Mouse (Mus musculus): ENCODE measurements around the gene Atad5. TPM values are rescaled to one million over a fixed set of nuclear protein-coding genes. Genes with fewer than 3 reads are reported as not detected.
"Not testable (repeated sequence)": the region's sequence is repeated elsewhere in the genome, so short reads cannot be mapped to it uniquely, and the experiment has no call there.

Atad5 gene
- polyA plus RNA-seq, 1 experiment from 2014 or later, result 5.3 TPM

DNA sequence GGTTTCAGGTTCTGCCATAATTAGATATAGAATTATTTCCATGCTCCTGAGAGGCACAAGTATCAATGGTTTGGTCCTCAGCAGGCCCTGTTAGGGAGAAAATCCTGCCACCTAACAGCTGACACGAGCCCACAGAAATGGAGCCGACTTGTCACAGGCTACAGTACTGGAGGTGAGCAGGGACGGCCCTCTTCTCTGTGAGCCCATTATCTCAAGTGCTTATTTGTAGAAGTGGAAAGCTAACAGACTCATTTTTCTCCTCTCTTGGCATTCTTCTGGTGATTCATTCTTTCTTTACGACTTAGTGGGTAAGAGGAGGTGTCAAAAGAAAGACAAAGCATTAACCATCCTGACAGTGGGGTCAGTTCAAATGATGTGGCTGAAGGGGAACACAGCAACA lies 34.5 kb upstream of the Atad5 start:
- Histone ChIP-seq H3K9me3 (ENCODE audit: control insufficient read depth, low read length) (no peaks in the 10 kb centered on the region), H3K4me3 (ENCODE audit: control insufficient read depth in 1 of 2, insufficient read depth in 1 of 2, low read depth in 1 of 2, low read length in 2 of 2) (no peak overlapping the region), H3K27me3 (ENCODE audit: control insufficient read depth, insufficient read depth, low read length) (no peaks in the 10 kb centered on the region), H3K4me2 (ENCODE audit: low read length) (no peak overlapping the region), H3K27ac (replicated peaks in 1 of 2; ENCODE audit: control insufficient read depth in 1 of 2, insufficient read depth in 1 of 2, low read depth in 2 of 2, low read length in 2 of 2) (peak overlapping the region in 1 of 2 experiments; percentile 19; a peak in 1 of 4 replicates), H3K4me1 (ENCODE audit: control insufficient read depth in 2 of 2, insufficient read depth in 2 of 2, low read length in 2 of 2) (peaks cover 9 to 33% of the 10 kb centered on the region in 2 experiments), H3K9ac (ENCODE audit: low read length) (no peak overlapping the region), H3K36me3 (ENCODE audit: control insufficient read depth, insufficient read depth, low read length) (peaks cover 63% of the 10 kb centered on the region)
- 41% methylated on average over 4 of the region's 4 CpGs for WGBS
- ATAC-seq (ENCODE audit: insufficient number of reproducible peaks, insufficient read depth, low FRiP score, low read depth), result no peak

- 61% methylated on average over 9 of the region's 9 CpGs for WGBS
- peak; percentile 66; the same call in 1 of the 2 replicates for ATAC-seq (ENCODE audit: insufficient number of reproducible peaks, insufficient read depth, low FRiP score, low read depth)
- H3K27ac ChIP-seq (replicated peaks in 1 of 2; ENCODE audit: control insufficient read depth in 1 of 2, insufficient read depth in 1 of 2, low read depth in 2 of 2, low read length in 2 of 2), result 0 out of 4 replicates have a peak overlapping the region, but pooled peaks of 1 of the 2 experiments have one; percentile 30
- H3K9me3 ChIP-seq (ENCODE audit: control insufficient read depth, low read length), result no peaks in the 10 kb centered on the region
- H3K27me3 ChIP-seq (ENCODE audit: control insufficient read depth, insufficient read depth, low read length), result no peaks in the 10 kb centered on the region
- peaks cover 4 to 23% of the 10 kb centered on the region in 2 experiments for H3K4me1 ChIP-seq (ENCODE audit: control insufficient read depth in 2 of 2, insufficient read depth in 2 of 2, low read length in 2 of 2)
- H3K9ac ChIP-seq (ENCODE audit: low read length), result no peak overlapping the region
- peaks cover 77% of the 10 kb centered on the region for H3K36me3 ChIP-seq (ENCODE audit: control insufficient read depth, insufficient read depth, low read length)
- H3K4me2 ChIP-seq (ENCODE audit: low read length), result no peak overlapping the region
- H3K4me3 ChIP-seq (ENCODE audit: control insufficient read depth in 1 of 2, insufficient read depth in 1 of 2, low read depth in 1 of 2, low read length in 2 of 2), result no peak overlapping the region
These were observed 33.1 kb upstream of the Atad5 start for GRCm38 (mm10) chr11:80056141-80056540.

DNA sequence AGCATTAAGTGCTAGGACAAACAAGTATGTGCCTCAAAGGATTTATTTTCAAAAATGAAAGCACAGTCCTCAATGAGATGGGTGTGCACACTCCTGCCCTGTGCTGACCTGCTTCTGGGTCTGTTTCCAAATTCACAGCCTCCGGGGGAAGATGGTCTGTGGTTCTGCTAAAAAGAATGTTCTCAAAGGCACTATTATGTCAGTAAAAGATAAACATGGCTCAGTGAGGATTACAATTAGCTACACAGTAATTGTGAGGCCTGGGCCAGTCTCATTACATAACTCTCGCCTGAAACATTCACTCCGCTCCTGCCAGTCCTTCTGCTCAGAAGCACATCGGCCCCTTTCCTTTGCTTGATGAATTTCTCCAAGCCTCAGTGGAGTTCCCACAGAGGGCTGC lies 27.0 kb upstream of the Atad5 start:
- no peaks in the 10 kb centered on the region for H3K27me3 ChIP-seq (ENCODE audit: control insufficient read depth, insufficient read depth, low read length)
- H3K4me1 ChIP-seq (ENCODE audit: control insufficient read depth in 2 of 2, insufficient read depth in 2 of 2, low read length in 2 of 2), result no peaks in the 10 kb centered on the region
- no peak for ATAC-seq (ENCODE audit: insufficient number of reproducible peaks, insufficient read depth, low FRiP score, low read depth)
- no peaks in the 10 kb centered on the region for H3K9me3 ChIP-seq (ENCODE audit: control insufficient read depth, low read length)
- H3K9ac ChIP-seq (ENCODE audit: low read length), result no peak overlapping the region
- no peak overlapping the region for H3K4me2 ChIP-seq (ENCODE audit: low read length)
- WGBS, result 90% methylated on average over 4 of the region's 4 CpGs
- H3K36me3 ChIP-seq (ENCODE audit: control insufficient read depth, insufficient read depth, low read length), result peaks cover 65% of the 10 kb centered on the region
- H3K4me3 ChIP-seq (ENCODE audit: control insufficient read depth in 1 of 2, insufficient read depth in 1 of 2, low read depth in 1 of 2, low read length in 2 of 2), result no peak overlapping the region
- no peak overlapping the region for H3K27ac ChIP-seq (replicated peaks in 1 of 2; ENCODE audit: control insufficient read depth in 1 of 2, insufficient read depth in 1 of 2, low read depth in 2 of 2, low read length in 2 of 2)

- H3K4me2 ChIP-seq (ENCODE audit: low read length); H3K4me1 ChIP-seq (ENCODE audit: control insufficient read depth in 2 of 2, insufficient read depth in 2 of 2, low read length in 2 of 2); H3K9me3 ChIP-seq (ENCODE audit: control insufficient read depth, low read length); H3K9ac ChIP-seq (ENCODE audit: low read length); H3K27me3 ChIP-seq (ENCODE audit: control insufficient read depth, insufficient read depth, low read length); H3K27ac ChIP-seq (replicated peaks in 1 of 2; ENCODE audit: control insufficient read depth in 1 of 2, insufficient read depth in 1 of 2, low read depth in 2 of 2, low read length in 2 of 2); ATAC-seq (ENCODE audit: insufficient number of reproducible peaks, insufficient read depth, low FRiP score, low read depth); H3K4me3 ChIP-seq (ENCODE audit: control insufficient read depth in 1 of 2, insufficient read depth in 1 of 2, low read depth in 1 of 2, low read length in 2 of 2): not testable (repeated sequence)
- peaks cover 25% of the 10 kb centered on the region for H3K36me3 ChIP-seq (ENCODE audit: control insufficient read depth, insufficient read depth, low read length)
- 85% methylated on average over 4 of the region's 4 CpGs for WGBS
These were observed 22.8 kb upstream of the Atad5 start for GRCm38 (mm10) chr11:80066373-80066772.

- Histone ChIP-seq H3K27me3 (ENCODE audit: control insufficient read depth, insufficient read depth, low read length) (no peaks in the 10 kb centered on the region), H3K4me2 (ENCODE audit: low read length) (no peak overlapping the region), H3K4me1 (ENCODE audit: control insufficient read depth in 2 of 2, insufficient read depth in 2 of 2, low read length in 2 of 2) (no peaks in the 10 kb centered on the region), H3K36me3 (ENCODE audit: control insufficient read depth, insufficient read depth, low read length) (peaks cover 14% of the 10 kb centered on the region), H3K9me3 (ENCODE audit: control insufficient read depth, low read length) (no peaks in the 10 kb centered on the region), H3K27ac (replicated peaks in 1 of 2; ENCODE audit: control insufficient read depth in 1 of 2, insufficient read depth in 1 of 2, low read depth in 2 of 2, low read length in 2 of 2) (peak overlapping the region in 1 of 2 experiments; percentile 14; a peak in 1 of 4 replicates), H3K9ac (ENCODE audit: low read length) (no peak overlapping the region), H3K4me3 (ENCODE audit: control insufficient read depth in 1 of 2, insufficient read depth in 1 of 2, low read depth in 1 of 2, low read length in 2 of 2) (no peak overlapping the region)
- no peak for ATAC-seq (ENCODE audit: insufficient number of reproducible peaks, insufficient read depth, low FRiP score, low read depth)
- 79% methylated on average over 5 of the region's 5 CpGs for WGBS
These were observed 21.6 kb upstream of the Atad5 start for GRCm38 (mm10) chr11:80067558-80067957.

- Histone ChIP-seq H3K9me3 (ENCODE audit: control insufficient read depth, low read length) (no peaks in the 10 kb centered on the region), H3K4me2 (ENCODE audit: low read length) (no peak overlapping the region), H3K4me3 (ENCODE audit: control insufficient read depth in 1 of 2, insufficient read depth in 1 of 2, low read depth in 1 of 2, low read length in 2 of 2) (no peak overlapping the region), H3K27me3 (ENCODE audit: control insufficient read depth, insufficient read depth, low read length) (no peaks in the 10 kb centered on the region), H3K36me3 (ENCODE audit: control insufficient read depth, insufficient read depth, low read length) (no peaks in the 10 kb centered on the region), H3K4me1 (ENCODE audit: control insufficient read depth in 2 of 2, insufficient read depth in 2 of 2, low read length in 2 of 2) (no peaks in the 10 kb centered on the region), H3K9ac (ENCODE audit: low read length) (no peak overlapping the region), H3K27ac (replicated peaks in 1 of 2; ENCODE audit: control insufficient read depth in 1 of 2, insufficient read depth in 1 of 2, low read depth in 2 of 2, low read length in 2 of 2) (no peak overlapping the region)
- ATAC-seq (ENCODE audit: insufficient number of reproducible peaks, insufficient read depth, low FRiP score, low read depth), result no peak
- WGBS, result 86% methylated on average over 3 of the region's 3 CpGs
These were observed 19.4 kb upstream of the Atad5 start for GRCm38 (mm10) chr11:80069815-80070214.

GRCm38 (mm10) chr11:80071039-80071438 lies 18.2 kb upstream of the Atad5 start:
- no peaks in the 10 kb centered on the region for H3K9me3 ChIP-seq (ENCODE audit: control insufficient read depth, low read length)
- H3K27me3 ChIP-seq (ENCODE audit: control insufficient read depth, insufficient read depth, low read length), result no peaks in the 10 kb centered on the region
- WGBS, result 92% methylated on average over 2 of the region's 2 CpGs
- no peak overlapping the region for H3K4me2 ChIP-seq (ENCODE audit: low read length)
- H3K27ac ChIP-seq (replicated peaks in 1 of 2; ENCODE audit: control insufficient read depth in 1 of 2, insufficient read depth in 1 of 2, low read depth in 2 of 2, low read length in 2 of 2), result no peak overlapping the region
- no peak overlapping the region for H3K4me3 ChIP-seq (ENCODE audit: control insufficient read depth in 1 of 2, insufficient read depth in 1 of 2, low read depth in 1 of 2, low read length in 2 of 2)
- no peaks in the 10 kb centered on the region for H3K4me1 ChIP-seq (ENCODE audit: control insufficient read depth in 2 of 2, insufficient read depth in 2 of 2, low read length in 2 of 2)
- no peak overlapping the region for H3K9ac ChIP-seq (ENCODE audit: low read length)
- no peak for ATAC-seq (ENCODE audit: insufficient number of reproducible peaks, insufficient read depth, low FRiP score, low read depth)
- no peaks in the 10 kb centered on the region for H3K36me3 ChIP-seq (ENCODE audit: control insufficient read depth, insufficient read depth, low read length)

GRCm38 (mm10) chr11:80072365-80072764 lies 16.8 kb upstream of the Atad5 start:
- H3K9ac ChIP-seq (ENCODE audit: low read length), result no peak overlapping the region
- H3K9me3 ChIP-seq (ENCODE audit: control insufficient read depth, low read length), result no peaks in the 10 kb centered on the region
- H3K4me1 ChIP-seq (ENCODE audit: control insufficient read depth in 2 of 2, insufficient read depth in 2 of 2, low read length in 2 of 2), result no peaks in the 10 kb centered on the region
- H3K27me3 ChIP-seq (ENCODE audit: control insufficient read depth, insufficient read depth, low read length), result no peaks in the 10 kb centered on the region
- H3K4me3 ChIP-seq (ENCODE audit: control insufficient read depth in 1 of 2, insufficient read depth in 1 of 2, low read depth in 1 of 2, low read length in 2 of 2), result no peak overlapping the region
- 0 out of 2 replicates have a peak, but pooled peaks cover 4% of the 10 kb centered on the region for H3K36me3 ChIP-seq (ENCODE audit: control insufficient read depth, insufficient read depth, low read length)
- H3K27ac ChIP-seq (replicated peaks in 1 of 2; ENCODE audit: control insufficient read depth in 1 of 2, insufficient read depth in 1 of 2, low read depth in 2 of 2, low read length in 2 of 2), result no peak overlapping the region
- no peak overlapping the region for H3K4me2 ChIP-seq (ENCODE audit: low read length)
- ATAC-seq (ENCODE audit: insufficient number of reproducible peaks, insufficient read depth, low FRiP score, low read depth), result no peak
- WGBS, result 70% methylated on average over 3 of the region's 3 CpGs
